In genomic region chr16:90878135-90878860, GRCm38 (mm10) we compare ENCODE assay signal across 17 mouse cellular contexts. TPM values are rescaled to one million over a fixed set of nuclear protein-coding genes. Genes with fewer than 3 reads are reported as not detected.
"Had no signal": no experiment of that assay in that cellular context is flagged by ENCODE, and none has a peak within 500 bp of the region (broad histone marks: within the 10 kb centered on the region; RNA-seq: fewer than 3 reads in every experiment).

No protein-coding gene starts in this region.

- H3K9me3 ChIP-seq: liver, embryonic 13.5 days; midbrain, embryonic 12.5 days; midbrain, embryonic 15.5 days; neural tube, embryonic 12.5 days; neural tube, embryonic 15.5 days had no signal

- ATAC-seq: intestine, postnatal 0 days; midbrain, embryonic 15.5 days had no signal

- H3K4me3 ChIP-seq: liver, embryonic 13.5 days; midbrain, embryonic 12.5 days; midbrain, embryonic 15.5 days; neural tube, embryonic 12.5 days; neural tube, embryonic 15.5 days had no signal

- DNase-seq: kidney, adult 8-10 months; kidney, postnatal 36 days; liver, embryonic 13.5 days; lung, adult 2 months; right cerebral cortex, adult 18-20 months; right cerebral cortex, postnatal 14 days; right cerebral cortex, postnatal 4 days; thymus, adult 18-20 months; thymus, postnatal 36 days had no signal

- H3K9ac ChIP-seq: liver, embryonic 13.5 days; midbrain, embryonic 12.5 days; midbrain, embryonic 15.5 days; neural tube, embryonic 12.5 days; neural tube, embryonic 15.5 days had no signal

- H3K4me1 ChIP-seq: liver, embryonic 13.5 days; midbrain, embryonic 12.5 days; midbrain, embryonic 15.5 days; neural tube, embryonic 12.5 days had no signal

- H3K27ac ChIP-seq: kidney, postnatal 0 days; liver, embryonic 13.5 days; macrophage; midbrain, embryonic 12.5 days; midbrain, embryonic 15.5 days; neural tube, embryonic 12.5 days; neural tube, embryonic 15.5 days had no signal

- H3K27me3 ChIP-seq: midbrain, embryonic 12.5 days; midbrain, embryonic 15.5 days; neural tube, embryonic 15.5 days had no signal

- H3K36me3 ChIP-seq: liver, embryonic 13.5 days; midbrain, embryonic 12.5 days; midbrain, embryonic 15.5 days; neural tube, embryonic 12.5 days; neural tube, embryonic 15.5 days had no signal

- H3K4me2 ChIP-seq: liver, embryonic 13.5 days; midbrain, embryonic 12.5 days; midbrain, embryonic 15.5 days; neural tube, embryonic 12.5 days; neural tube, embryonic 15.5 days had no signal

RNA-seq across cellular contexts. Expression of gene Eva1c, which starts 51.8 kb away (rescaled TPM):
- total RNA-seq: megakaryocyte, adult 5-6 weeks had no signal
- polyA plus RNA-seq: macrophage had no signal
